Mouse (Mus musculus) monocyte, adult 2 months (primary cell): ENCODE measurements around the gene Cntn2.

Experiments
- DNase-seq, 2 experiments: peaks; one replicate each; pipeline ENCODE4 v3.0.0; 2022; ENCODE audit warnings: low spot score in 2 of 2, low read depth in 1 of 2

Gene Cntn2

GRCm38 (mm10) chr1:132559045-132559444 is 16.0 kb upstream of the Cntn2 start:
- DNase-seq: no peak

GRCm38 (mm10) chr1:132557901-132558631 is 15.0 kb upstream of the Cntn2 start:
- no peak for DNase-seq

- DNase-seq: no peak
Measured at GRCm38 (mm10) chr1:132543789-132544188, 733 bp upstream of the Cntn2 start.

- no peak for DNase-seq
Measured at GRCm38 (mm10) chr1:132541824-132542599, 1.0 kb downstream of the Cntn2 start.

GRCm38 (mm10) chr1:132541171-132541823 is 1.8 kb downstream of the Cntn2 start:
- no peak for DNase-seq

GRCm38 (mm10) chr1:132540701-132541100 is 2.4 kb downstream of the Cntn2 start:
- DNase-seq: no peak

GRCm38 (mm10) chr1:132537736-132538135 is 5.3 kb downstream of the Cntn2 start:
- DNase-seq: no peak

GRCm38 (mm10) chr1:132536416-132536815 is 6.6 kb downstream of the Cntn2 start:
- no peak for DNase-seq

- no peak for DNase-seq
Measured at GRCm38 (mm10) chr1:132535541-132535940, 7.5 kb downstream of the Cntn2 start.

GRCm38 (mm10) chr1:132533840-132534239 is 9.2 kb downstream of the Cntn2 start:
- no peak for DNase-seq

- DNase-seq: no peak
Measured at GRCm38 (mm10) chr1:132532521-132532920, 10.5 kb downstream of the Cntn2 start.

GRCm38 (mm10) chr1:132530631-132531191 is 12.3 kb downstream of the Cntn2 start:
- no peak for DNase-seq

GRCm38 (mm10) chr1:132528647-132529334 is 14.3 kb downstream of the Cntn2 start:
- DNase-seq: no peak

GRCm38 (mm10) chr1:132528071-132528470 is 15.0 kb downstream of the Cntn2 start:
- no peak for DNase-seq

- peak; percentile 8 to 12 for DNase-seq
Measured at GRCm38 (mm10) chr1:132525832-132526231, 17.2 kb downstream of the Cntn2 start.

- peak in 1 of 2 experiments; percentile 36 for DNase-seq
Measured at GRCm38 (mm10) chr1:132523920-132524319, 19.1 kb downstream of the Cntn2 start.

GRCm38 (mm10) chr1:132523048-132523447 is 20.0 kb downstream of the Cntn2 start:
- DNase-seq: no peak

- DNase-seq: peak in 1 of 2 experiments; percentile 16
Measured at GRCm38 (mm10) chr1:132520764-132521163, 22.3 kb downstream of the Cntn2 start.

GRCm38 (mm10) chr1:132519734-132520133 is 23.3 kb downstream of the Cntn2 start:
- no peak for DNase-seq

- DNase-seq: no peak
Measured at GRCm38 (mm10) chr1:132518621-132519020, 24.4 kb downstream of the Cntn2 start.

GRCm38 (mm10) chr1:132516776-132517175 is 26.3 kb downstream of the Cntn2 start:
- DNase-seq: no peak
